Mouse (Mus musculus) midbrain, embryonic 15.5 days (tissue): ENCODE measurements around the gene Sorcs2. TPM values are rescaled to one million over a fixed set of nuclear protein-coding genes. Genes with fewer than 3 reads are reported as not detected.

Experiments
- ATAC-seq: fragments of 200-750 bp; cut with Nextera tagmentation; replicated peaks from 2 replicates; pipeline ENCODE4 v1.8.0; 2017; ENCODE audit warnings: moderate TSS enrichment
- H3K27ac ChIP-seq: fragments of 300-500 bp; sonication (generic); 2 replicates; pipeline ENCODE4 v1.5.1; 2015; ENCODE audit warnings: mild to moderate bottlenecking, inconsistent platforms
- H3K27me3 ChIP-seq: fragments of 300-500 bp; sonication (generic); replicated peaks from 2 replicates; pipeline ENCODE4 v1.6.1; 2015; ENCODE audit warnings: inconsistent platforms
- H3K36me3 ChIP-seq: fragments of 300-500 bp; sonication (generic); replicated peaks from 2 replicates; pipeline ENCODE4 v1.6.1; 2015; ENCODE audit warnings: inconsistent platforms
- H3K4me1 ChIP-seq: fragments of 300-500 bp; sonication (generic); 2 replicates; pipeline ENCODE4 v1.6.1; 2015; ENCODE audit warnings: inconsistent platforms
- H3K4me2 ChIP-seq: fragments of 300-500 bp; sonication (generic); 2 replicates; pipeline ENCODE4 v1.6.1; 2015; ENCODE audit warnings: inconsistent platforms, mild to moderate bottlenecking, moderate library complexity
- H3K4me3 ChIP-seq: fragments of 300-500 bp; sonication (generic); 2 replicates; pipeline ENCODE4 v1.5.1; 2015; ENCODE audit warnings: mild to moderate bottlenecking, inconsistent platforms
- H3K9ac ChIP-seq: fragments of 300-500 bp; sonication (generic); 2 replicates; pipeline ENCODE4 v1.6.1; 2015; ENCODE audit warnings: mild to moderate bottlenecking, inconsistent platforms
- H3K9me3 ChIP-seq: fragments of 300-500 bp; sonication (generic); 2 replicates; pipeline ENCODE4 v1.6.1; 2016; ENCODE audit warnings: inconsistent platforms
- WGBS: fragments of 180-500 bp; shearing (Covaris S2); methylation state at CpG from one replicate; pipeline ENCODE4 v1.1.7; 2015; ENCODE audit warnings: mixed read lengths; 5-methylcytosine and 5-hydroxymethylcytosine counted together
- polyA plus RNA-seq: library from polyadenylated mRNA; unstranded; fragments of >200 nt; fragmentation: Nextera tagmentation; extraction: Ambion mirVana; gene quantifications from 2 replicates; pipeline ENCODE4 v1.2.1, GENCODE M21; 2015

The Sorcs2 gene
- polyA plus RNA-seq, 1 experiment from 2014 or later: 21.9 TPM

DNA sequence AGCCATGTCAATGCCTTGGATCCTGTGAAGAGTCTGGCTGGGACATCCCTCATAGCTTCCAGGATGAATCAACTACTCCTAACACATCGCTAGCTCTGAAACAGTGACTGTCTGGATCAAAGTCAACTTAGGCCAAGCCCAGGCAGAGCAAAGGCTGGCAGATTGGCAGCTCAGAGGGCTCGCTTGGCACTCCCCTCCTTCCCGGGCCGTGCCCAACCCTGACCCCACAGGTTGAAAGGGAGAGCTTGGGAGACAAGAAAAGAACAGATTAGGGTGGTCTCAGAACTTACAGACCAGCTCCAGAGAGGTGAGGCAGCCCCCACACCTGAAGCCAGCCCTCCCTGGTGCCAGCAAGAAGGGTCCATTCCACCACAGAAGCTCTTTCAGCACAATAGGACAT is 14.5 kb downstream of the Sorcs2 start:
- Histone ChIP-seq H3K36me3 (no peaks in the 10 kb centered on the region), H3K27me3 (0 out of 2 replicates have a peak, but pooled peaks cover 3% of the 10 kb centered on the region), H3K9me3 (no peaks in the 10 kb centered on the region), H3K9ac (no peak overlapping the region), H3K4me2 (no peak overlapping the region), H3K4me1 (peaks cover 9% of the 10 kb centered on the region; the same call in 1 of the 2 replicates), H3K4me3 (no peak overlapping the region), H3K27ac (no peak overlapping the region)
- no peak for ATAC-seq
- 79% methylated on average over 4 of the region's 4 CpGs for WGBS

GRCm38 (mm10) chr5:36382721-36383120 is 15.2 kb downstream of the Sorcs2 start:
- no peak overlapping the region for H3K9ac ChIP-seq
- H3K27ac ChIP-seq: no peak overlapping the region
- no peak overlapping the region for H3K4me3 ChIP-seq
- no peaks in the 10 kb centered on the region for H3K36me3 ChIP-seq
- H3K4me2 ChIP-seq: no peak overlapping the region
- H3K27me3 ChIP-seq: 0 out of 2 replicates have a peak, but pooled peaks cover 3% of the 10 kb centered on the region
- H3K9me3 ChIP-seq: no peaks in the 10 kb centered on the region
- H3K4me1 ChIP-seq: peaks cover 9% of the 10 kb centered on the region; the same call in 1 of the 2 replicates
- no peak for ATAC-seq
- 50% methylated on average over 4 of the region's 4 CpGs for WGBS

DNA sequence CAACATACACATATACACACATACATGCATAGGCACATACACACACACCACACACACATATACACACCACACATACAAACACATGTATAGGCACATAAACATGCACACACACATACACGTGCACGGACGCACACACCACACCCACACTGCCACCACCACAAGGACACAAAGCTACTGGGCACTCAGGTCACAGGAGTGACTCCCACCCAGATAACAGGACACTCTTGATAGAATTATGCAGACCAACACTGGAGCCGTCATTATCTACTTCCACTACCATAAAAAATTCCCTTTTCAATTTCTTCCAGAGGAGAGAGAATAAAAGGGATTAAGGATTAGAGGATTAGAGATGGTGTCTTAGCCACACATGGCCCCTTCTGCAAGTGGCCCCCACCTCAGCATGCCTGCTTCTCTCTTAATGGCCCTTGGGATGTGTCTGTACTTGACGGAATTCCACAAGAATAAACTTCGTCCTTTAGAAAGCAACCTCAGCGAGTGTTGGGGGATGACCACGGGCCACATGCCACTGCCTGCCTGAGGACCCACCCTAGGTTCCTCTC is 15.7 kb downstream of the Sorcs2 start:
- 0 out of 2 replicates have a peak, but pooled peaks cover 3% of the 10 kb centered on the region for H3K27me3 ChIP-seq
- no peak overlapping the region for H3K4me2 ChIP-seq
- WGBS: 19% methylated on average over 8 of the region's 8 CpGs

GRCm38 (mm10) chr5:36379938-36380511 is 17.9 kb downstream of the Sorcs2 start:
- H3K27me3 ChIP-seq: 0 out of 2 replicates have a peak, but pooled peaks cover 3% of the 10 kb centered on the region
- no peak overlapping the region for H3K4me3 ChIP-seq
- ATAC-seq: no peak
- no peak overlapping the region for H3K4me2 ChIP-seq
- H3K36me3 ChIP-seq: no peaks in the 10 kb centered on the region
- no peak overlapping the region for H3K27ac ChIP-seq
- H3K9ac ChIP-seq: no peak overlapping the region
- peaks cover 9% of the 10 kb centered on the region; the same call in 1 of the 2 replicates for H3K4me1 ChIP-seq
- H3K9me3 ChIP-seq: no peaks in the 10 kb centered on the region
- 87% methylated on average over 6 of the region's 6 CpGs for WGBS

More for the DNA sequence above, 15.7 kb downstream of the Sorcs2 start:
- Histone ChIP-seq H3K36me3 (no peaks in the 10 kb centered on the region), H3K9ac (no peak overlapping the region), H3K9me3 (no peaks in the 10 kb centered on the region), H3K4me1 (peaks cover 9% of the 10 kb centered on the region; the same call in 1 of the 2 replicates), H3K27ac (no peak overlapping the region), H3K4me3 (no peak overlapping the region)
- peak; percentile 34; the same call in 1 of the 2 replicates for ATAC-seq

DNA sequence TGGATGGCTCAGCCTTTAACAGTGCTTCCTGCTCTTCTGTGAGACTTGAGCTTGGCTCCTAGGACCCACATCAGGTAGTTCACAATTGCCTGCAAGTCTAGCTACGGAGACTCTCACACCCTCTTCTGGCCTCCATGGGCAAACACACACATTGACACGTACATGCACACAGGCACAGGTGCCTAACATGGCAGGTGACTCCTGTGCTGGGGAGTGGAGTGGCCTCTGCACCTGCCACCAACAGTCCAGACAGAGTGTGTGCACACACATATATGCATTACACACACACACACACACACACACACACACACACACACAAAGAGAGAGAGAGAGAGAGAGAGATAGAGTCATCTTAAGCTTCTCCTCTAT is 19.6 kb downstream of the Sorcs2 start:
- Histone ChIP-seq H3K36me3 (no peaks in the 10 kb centered on the region), H3K9me3 (no peaks in the 10 kb centered on the region), H3K9ac (no peak overlapping the region), H3K4me3 (no peak overlapping the region), H3K27ac (no peak overlapping the region), H3K27me3 (0 out of 2 replicates have a peak, but pooled peaks cover 3% of the 10 kb centered on the region), H3K4me2 (no peak overlapping the region), H3K4me1 (peaks cover 19% of the 10 kb centered on the region)
- WGBS: 94% methylated on average over 2 of the region's 2 CpGs
- no peak for ATAC-seq

DNA sequence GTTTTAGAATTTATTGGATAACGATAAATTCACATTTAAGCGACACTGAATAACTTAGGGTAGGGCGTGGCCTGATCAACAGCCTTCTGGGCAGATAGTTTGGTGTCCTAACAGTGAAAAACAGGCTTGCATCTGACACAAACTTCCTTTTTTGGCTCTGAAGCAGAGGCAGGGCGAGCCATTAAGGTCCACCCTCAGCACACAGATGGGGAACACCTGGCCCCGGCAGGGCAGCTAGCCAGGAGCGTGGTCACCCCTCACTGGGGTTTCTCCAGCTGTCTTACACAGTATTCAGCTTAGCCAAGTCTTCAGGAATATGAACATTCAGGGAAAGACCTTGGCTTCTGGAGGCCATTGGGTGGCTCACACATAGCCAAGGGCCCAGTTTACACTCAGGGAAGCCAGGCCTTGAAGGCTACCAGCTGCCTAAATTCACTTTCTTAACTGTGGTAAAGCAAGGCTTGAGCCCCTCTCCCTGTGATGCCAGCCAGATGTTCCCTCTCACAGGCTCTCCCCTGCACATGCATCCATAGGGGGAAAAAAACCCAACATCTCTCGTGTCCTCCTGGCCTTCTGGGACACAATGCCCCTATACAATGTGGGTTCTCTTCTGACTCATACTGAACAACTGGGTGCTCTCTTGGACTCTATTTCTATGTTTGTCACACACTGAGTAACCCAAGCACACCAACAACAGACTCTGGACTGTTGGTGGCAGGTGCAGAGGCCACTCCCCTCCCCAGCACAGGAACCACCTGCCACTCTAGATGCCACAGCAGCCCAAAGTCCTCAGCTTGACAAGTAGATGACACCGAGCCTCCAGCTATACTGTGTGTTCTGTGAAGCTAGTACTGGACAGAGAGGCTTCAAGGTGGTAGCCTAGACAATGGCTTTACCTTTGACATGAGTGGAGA is 20.2 kb downstream of the Sorcs2 start:
- H3K27ac ChIP-seq: no peak overlapping the region
- H3K4me2 ChIP-seq: no peak overlapping the region
- no peaks in the 10 kb centered on the region for H3K9me3 ChIP-seq
- H3K4me1 ChIP-seq: peaks cover 19% of the 10 kb centered on the region
- no peak overlapping the region for H3K9ac ChIP-seq
- no peaks in the 10 kb centered on the region for H3K36me3 ChIP-seq
- ATAC-seq: no peak
- 0 out of 2 replicates have a peak, but pooled peaks cover 3% of the 10 kb centered on the region for H3K27me3 ChIP-seq
- no peak overlapping the region for H3K4me3 ChIP-seq
- 88% methylated on average over 8 of the region's 8 CpGs for WGBS

- H3K27ac ChIP-seq: no peak overlapping the region
- ATAC-seq: no peak
- peaks cover 12% of the 10 kb centered on the region for H3K4me1 ChIP-seq
- WGBS: 64% methylated on average over 8 of the region's 8 CpGs
- no peaks in the 10 kb centered on the region for H3K9me3 ChIP-seq
- no peak overlapping the region for H3K4me2 ChIP-seq
- H3K27me3 ChIP-seq: 0 out of 2 replicates have a peak, but pooled peaks cover 3% of the 10 kb centered on the region
- H3K4me3 ChIP-seq: no peak overlapping the region
- H3K9ac ChIP-seq: no peak overlapping the region
- H3K36me3 ChIP-seq: no peaks in the 10 kb centered on the region
Measured at GRCm38 (mm10) chr5:36375886-36376285, 22.1 kb downstream of the Sorcs2 start.

GRCm38 (mm10) chr5:36374221-36375050 is 23.5 kb downstream of the Sorcs2 start:
- Histone ChIP-seq H3K27ac (no peak overlapping the region), H3K27me3 (no peaks in the 10 kb centered on the region), H3K4me2 (no peak overlapping the region), H3K4me3 (no peak overlapping the region), H3K36me3 (no peaks in the 10 kb centered on the region), H3K4me1 (peaks cover 16% of the 10 kb centered on the region), H3K9me3 (no peaks in the 10 kb centered on the region), H3K9ac (no peak overlapping the region)
- ATAC-seq: no peak
- 53% methylated on average over 19 of the region's 19 CpGs for WGBS

GRCm38 (mm10) chr5:36373246-36373891 is 24.6 kb downstream of the Sorcs2 start:
- Histone ChIP-seq H3K36me3 (no peaks in the 10 kb centered on the region), H3K27ac (no peak overlapping the region), H3K4me3 (no peak overlapping the region), H3K4me2 (no peak overlapping the region), H3K4me1 (peaks cover 26% of the 10 kb centered on the region), H3K9ac (no peak overlapping the region), H3K27me3 (no peaks in the 10 kb centered on the region), H3K9me3 (no peaks in the 10 kb centered on the region)
- WGBS: 41% methylated on average over 11 of the region's 11 CpGs
- no peak for ATAC-seq

DNA sequence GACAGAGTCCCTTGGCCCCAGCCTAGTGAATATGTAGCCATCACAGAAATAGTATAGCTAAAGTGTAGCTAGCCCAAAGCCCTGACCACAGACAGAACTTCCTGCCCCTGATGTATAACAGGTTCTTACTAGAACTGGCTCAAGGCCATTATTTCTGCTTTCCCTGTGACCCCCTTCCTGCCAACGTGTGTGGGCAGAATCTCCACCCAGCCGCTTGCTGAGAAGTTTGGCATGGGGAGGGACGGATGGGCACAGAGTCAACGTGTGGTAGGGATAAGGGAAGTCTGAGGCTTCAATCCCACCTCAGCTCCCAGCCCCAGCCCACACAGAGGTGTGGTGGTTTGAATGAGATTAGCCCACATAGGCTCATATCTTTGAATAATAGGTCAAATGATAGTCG is 26.2 kb downstream of the Sorcs2 start:
- 79% methylated on average over 5 of the region's 5 CpGs for WGBS
- ATAC-seq: no peak

GRCm38 (mm10) chr5:36369261-36369684 is 28.7 kb downstream of the Sorcs2 start:
- Histone ChIP-seq H3K27ac (peak overlapping the region; percentile 53; the same call in 1 of the 2 replicates), H3K4me3 (no peak overlapping the region), H3K4me1 (peaks cover 37% of the 10 kb centered on the region), H3K4me2 (no peak overlapping the region), H3K9ac (no peak overlapping the region), H3K36me3 (no peaks in the 10 kb centered on the region), H3K9me3 (no peaks in the 10 kb centered on the region), H3K27me3 (no peaks in the 10 kb centered on the region)
- WGBS: 15% methylated on average over 1 of the region's 1 CpGs
- peak; percentile 53 for ATAC-seq

More for the DNA sequence above, 26.2 kb downstream of the Sorcs2 start:
- no peak overlapping the region for H3K27ac ChIP-seq
- peaks cover 36% of the 10 kb centered on the region for H3K4me1 ChIP-seq
- H3K36me3 ChIP-seq: no peaks in the 10 kb centered on the region
- H3K9ac ChIP-seq: no peak overlapping the region
- H3K27me3 ChIP-seq: no peaks in the 10 kb centered on the region
- no peak overlapping the region for H3K4me2 ChIP-seq
- H3K9me3 ChIP-seq: no peaks in the 10 kb centered on the region
- H3K4me3 ChIP-seq: no peak overlapping the region
